Mouse (Mus musculus) megakaryocyte-erythroid progenitor cell, adult 5 weeks (primary cell): ENCODE data around the gene Upk1b. TPM values are rescaled to one million over a fixed set of nuclear protein-coding genes. Genes with fewer than 3 reads are reported as not detected.

Experiments
- polyA plus RNA-seq: library from polyadenylated mRNA; stranded (reverse); fragments of >175 nt; gene quantifications from 2 replicates; pipeline ENCODE4 v1.2.3, GENCODE M21; 2012

Upk1b gene
- 0.03 and 0.12 TPM in 2 replicates for polyA plus RNA-seq

GRCm38 (mm10) chr16:38800091-38800490 is at the start of gene Upk1b:
TSS of gene Upk1b (minus strand) at chr16:38800328.

GRCm38 (mm10) chr16:38828649-38829048 is 28.5 kb upstream of the Upk1b start, which contains the start of gene 4930435E12Rik:
TSS of gene 4930435E12Rik (minus strand) at chr16:38828749.

GRCm38 (mm10) chr16:38742113-38742658 is 57.9 kb downstream of the Upk1b start, which contains the start of gene B4galt4:
TSS of gene B4galt4 (plus strand) at chr16:38742264.

Other genes with a start within 250 kb of the Upk1b start
- 29.0 and 33.1 TPM in 2 replicates for gene Tmem39a, start 241.6 kb downstream of the Upk1b start, polyA plus RNA-seq
- 6.5 and 7.6 TPM in 2 replicates for gene Arhgap31, start 87.1 kb downstream of the Upk1b start, polyA plus RNA-seq
- gene B4galt4, start 58.1 kb downstream of the Upk1b start, polyA plus RNA-seq = 4.1 and 7.0 TPM in 2 replicates
- gene 4930435E12Rik, start 28.4 kb upstream of the Upk1b start, polyA plus RNA-seq = not detected in 2 replicates
- gene Igsf11, start 92.3 kb upstream of the Upk1b start, polyA plus RNA-seq = not detected in 2 replicates